Comparison of ENCODE assay signal across 15 mouse cellular contexts in genomic region chr15:90992388-90992787, GRCm38 (mm10). TPM values are rescaled to one million over a fixed set of nuclear protein-coding genes. Genes with fewer than 3 reads are reported as not detected.
DNase-seq lines count a peak whose midpoint lies in the region; ATAC-seq lines count a peak whose summit lies in the region.
"Had no signal": no experiment of that assay in that cellular context is flagged by ENCODE, and none has a peak within 500 bp of the region (broad histone marks: within the 10 kb centered on the region; RNA-seq: fewer than 3 reads in every experiment).

No protein-coding gene starts in this region.

- no peaks in the 10 kb centered on the region for H3K36me3 ChIP-seq in liver, embryonic 16.5 days (ENCODE audit: control insufficient read depth, insufficient read depth)
- H3K36me3 ChIP-seq in liver, embryonic 12.5 days: no peaks in the 10 kb centered on the region
- peaks cover 74% of the 10 kb centered on the region for H3K36me3 ChIP-seq in forebrain, embryonic 14.5 days (ENCODE audit: control insufficient read depth, insufficient read depth, low read length)
- H3K36me3 ChIP-seq in hindbrain, embryonic 10.5 days: peaks cover 90% of the 10 kb centered on the region

- DNase-seq in adipocyte (ENCODE audit: low spot score): peak; percentile 90
- peak; percentile 38 to 48 for DNase-seq in adrenal gland, postnatal 36 days
- DNase-seq in skeletal muscle tissue, adult 2 months (ENCODE audit: low read depth, low spot score): peak; percentile 47
- no peak for DNase-seq in forebrain, embryonic 14.5 days (ENCODE audit: low spot score)
- DNase-seq in hindbrain, embryonic 10.5 days (ENCODE audit: low spot score): no peak
- DNase-seq: cerebellum, adult 9-11 months; kidney, postnatal 25 days; right cerebral cortex, postnatal 4 days; thymus, postnatal 4 days had no signal

- no peak overlapping the region for H3K27ac ChIP-seq in liver, embryonic 16.5 days (ENCODE audit: low read length)
- no peak overlapping the region for H3K27ac ChIP-seq in liver, embryonic 12.5 days
- H3K27ac ChIP-seq in forebrain, embryonic 14.5 days (ENCODE audit: low read depth, low read length): no peak overlapping the region
- no peak overlapping the region for H3K27ac ChIP-seq in hindbrain, embryonic 10.5 days
- H3K27ac ChIP-seq: embryonic facial prominence, embryonic 10.5 days; liver, embryonic 14.5 days; midbrain, embryonic 10.5 days had no signal

- no peak overlapping the region for H3K9ac ChIP-seq in liver, embryonic 16.5 days (ENCODE audit: low read depth, low read length)
- no peak overlapping the region for H3K9ac ChIP-seq in liver, embryonic 12.5 days
- H3K9ac ChIP-seq in forebrain, embryonic 14.5 days (ENCODE audit: low read length): no peak overlapping the region
- H3K9ac ChIP-seq: liver, embryonic 14.5 days had no signal

- no peak overlapping the region for H3K4me3 ChIP-seq in liver, embryonic 16.5 days (ENCODE audit: low read depth, low read length)
- no peak overlapping the region for H3K4me3 ChIP-seq in liver, embryonic 12.5 days
- no peak overlapping the region for H3K4me3 ChIP-seq in forebrain, embryonic 14.5 days (ENCODE audit: low read depth, low read length)
- no peak overlapping the region for H3K4me3 ChIP-seq in hindbrain, embryonic 10.5 days
- H3K4me3 ChIP-seq: embryonic facial prominence, embryonic 10.5 days; midbrain, embryonic 10.5 days had no signal

- WGBS in liver, embryonic 16.5 days (ENCODE audit: insufficient replicate concordance): 72% methylated on average over 14 of the region's 14 CpGs
- WGBS in liver, embryonic 12.5 days (ENCODE audit: insufficient replicate concordance): 85% methylated on average over 14 of the region's 14 CpGs
- WGBS in forebrain, embryonic 14.5 days: 90% methylated on average over 14 of the region's 14 CpGs
- 94% methylated on average over 14 of the region's 14 CpGs for WGBS in hindbrain, embryonic 10.5 days

- no peak overlapping the region for H3K4me2 ChIP-seq in liver, embryonic 16.5 days (ENCODE audit: low read depth, low read length)
- H3K4me2 ChIP-seq in liver, embryonic 12.5 days: no peak overlapping the region
- H3K4me2 ChIP-seq in forebrain, embryonic 14.5 days (ENCODE audit: low read length): no peak overlapping the region

- peak; percentile 39; the same call in 1 of the 2 replicates for ATAC-seq in liver, embryonic 16.5 days (ENCODE audit: low read depth)
- ATAC-seq in liver, embryonic 12.5 days: no peak
- no peak for ATAC-seq in forebrain, embryonic 14.5 days
- ATAC-seq: hindbrain, embryonic 16.5 days had no signal

- no peaks in the 10 kb centered on the region for H3K4me1 ChIP-seq in liver, embryonic 16.5 days (ENCODE audit: control insufficient read depth, low read depth, low read length)
- H3K4me1 ChIP-seq in liver, embryonic 12.5 days: no peaks in the 10 kb centered on the region
- H3K4me1 ChIP-seq in forebrain, embryonic 14.5 days (ENCODE audit: control insufficient read depth, insufficient read depth, low read length): no peaks in the 10 kb centered on the region
- peaks cover 2% of the 10 kb centered on the region for H3K4me1 ChIP-seq in hindbrain, embryonic 10.5 days (replicated peaks)
- H3K4me1 ChIP-seq: embryonic facial prominence, embryonic 10.5 days had no signal

- H3K27me3 ChIP-seq in liver, embryonic 16.5 days (ENCODE audit: control insufficient read depth, insufficient read depth, low read depth, low read length): no peaks in the 10 kb centered on the region
- H3K27me3 ChIP-seq in liver, embryonic 12.5 days (replicated peaks): no peaks in the 10 kb centered on the region
- H3K27me3 ChIP-seq in forebrain, embryonic 14.5 days (replicated peaks; ENCODE audit: control insufficient read depth, insufficient read depth, low read length): no peaks in the 10 kb centered on the region
- H3K27me3 ChIP-seq in hindbrain, embryonic 10.5 days (ENCODE audit: insufficient read depth, poor library complexity, severe bottlenecking): no peaks in the 10 kb centered on the region

- no peaks in the 10 kb centered on the region for H3K9me3 ChIP-seq in liver, embryonic 16.5 days (replicated peaks; ENCODE audit: control insufficient read depth, low read length)
- no peaks in the 10 kb centered on the region for H3K9me3 ChIP-seq in liver, embryonic 12.5 days (replicated peaks)
- no peaks in the 10 kb centered on the region for H3K9me3 ChIP-seq in forebrain, embryonic 14.5 days (replicated peaks; ENCODE audit: control insufficient read depth, low read length)
- no peaks in the 10 kb centered on the region for H3K9me3 ChIP-seq in hindbrain, embryonic 10.5 days
- H3K9me3 ChIP-seq: embryonic facial prominence, embryonic 10.5 days; midbrain, embryonic 10.5 days had no signal

RNA-seq across cellular contexts. Expression of gene Kif21a, which starts 57.4 kb away (rescaled TPM):
- polyA plus RNA-seq in liver, embryonic 16.5 days (2015; fragmentation: Nextera tagmentation; extraction: Ambion mirVana): 2.0 and 2.1 TPM in 2 replicates
- 1.9 and 2.0 TPM in 2 replicates for polyA plus RNA-seq in liver, embryonic 12.5 days (2016; fragmentation: Nextera tagmentation; extraction: Ambion mirVana)
- total RNA-seq in adrenal gland, postnatal 36 days (2021): 10 to 100 TPM; 16.6 to 20.1 TPM
- polyA plus RNA-seq in forebrain, embryonic 14.5 days (2014; fragmentation: Nextera tagmentation; extraction: Ambion mirVana): 50.3 and 53.6 TPM in 2 replicates
- 26.2 and 28.6 TPM in 2 replicates for polyA plus RNA-seq in hindbrain, embryonic 10.5 days (2016; fragmentation: Nextera tagmentation; extraction: Ambion mirVana)

Comparison
In these comparisons a context has a peak if more than half of its experiments do, and no peak if none do; other contexts are left out.
1. DNase-seq: peak in adipocyte (single experiment), adrenal gland, postnatal 36 days (2 of 2) and skeletal muscle tissue, adult 2 months (single experiment); none in forebrain, embryonic 14.5 days (single experiment) and hindbrain, embryonic 10.5 days (single experiment).